Mouse (Mus musculus) embryonic facial prominence, embryonic 12.5 days (tissue): ENCODE results near the gene Slc44a5. TPM values are rescaled to one million over a fixed set of nuclear protein-coding genes. Genes with fewer than 3 reads are reported as not detected.

Source experiments
- ATAC-seq: fragments of 200-750 bp; cut with Nextera tagmentation; 2 replicates; pipeline ENCODE4 v1.8.0; 2017; ENCODE audit not compliant: insufficient number of reproducible peaks, insufficient read depth, low FRiP score, low TSS enrichment
- H3K27ac ChIP-seq: fragments of 300-500 bp; sonication (generic); 2 replicates; pipeline ENCODE4 v1.5.1; 2016; ENCODE audit warnings: mild to moderate bottlenecking
- H3K27me3 ChIP-seq: fragments of 300-500 bp; sonication (generic); 2 replicates; pipeline ENCODE4 v1.6.1; 2016; ENCODE audit warnings: mild to moderate bottlenecking, moderate library complexity
- H3K36me3 ChIP-seq: fragments of 300-500 bp; sonication (generic); 2 replicates; pipeline ENCODE4 v1.6.1; 2016; ENCODE audit warnings: mild to moderate bottlenecking
- H3K4me1 ChIP-seq: fragments of 300-500 bp; sonication (generic); 2 replicates; pipeline ENCODE4 v1.6.1; 2016
- H3K4me2 ChIP-seq: fragments of 300-500 bp; sonication (generic); replicated peaks from 2 replicates; pipeline ENCODE4 v1.6.1; 2016; ENCODE audit warnings: mild to moderate bottlenecking, moderate library complexity
- H3K4me3 ChIP-seq: fragments of 300-500 bp; sonication (generic); 2 replicates; pipeline ENCODE4 v1.5.1; 2016; ENCODE audit warnings: mild to moderate bottlenecking
- H3K9ac ChIP-seq: fragments of 300-500 bp; sonication (generic); 2 replicates; pipeline ENCODE4 v1.6.1; 2016; ENCODE audit warnings: mild to moderate bottlenecking, moderate library complexity
- H3K9me3 ChIP-seq: fragments of 300-500 bp; sonication (generic); 2 replicates; pipeline ENCODE4 v1.6.1; 2016; ENCODE audit warnings: mild to moderate bottlenecking, moderate library complexity
- WGBS: fragments of 180-500 bp; shearing (Covaris S2); methylation state at CpG from one replicate; pipeline ENCODE4 v1.1.7; 2016; 5-methylcytosine and 5-hydroxymethylcytosine counted together
- polyA plus RNA-seq: library from polyadenylated mRNA; unstranded; fragments of >200 nt; fragmentation: Nextera tagmentation; extraction: Ambion mirVana; gene quantifications from 2 replicates; pipeline ENCODE4 v1.2.1, GENCODE M21; 2016

Slc44a5 gene
- polyA plus RNA-seq, 1 experiment from 2014 or later: 2.1 TPM

GRCm38 (mm10) chr3:154174766-154175165 is 201.5 kb downstream of the Slc44a5 start:
- 87% methylated on average over 7 of the region's 7 CpGs for WGBS
- ATAC-seq: no peak
- Histone ChIP-seq H3K4me1 (peaks cover 9% of the 10 kb centered on the region; the same call in 1 of the 2 replicates), H3K9ac (no peak overlapping the region), H3K36me3 (no peaks in the 10 kb centered on the region), H3K27me3 (no peaks in the 10 kb centered on the region), H3K4me2 (no peak overlapping the region), H3K27ac (no peak overlapping the region), H3K4me3 (no peak overlapping the region), H3K9me3 (no peaks in the 10 kb centered on the region)

DNA sequence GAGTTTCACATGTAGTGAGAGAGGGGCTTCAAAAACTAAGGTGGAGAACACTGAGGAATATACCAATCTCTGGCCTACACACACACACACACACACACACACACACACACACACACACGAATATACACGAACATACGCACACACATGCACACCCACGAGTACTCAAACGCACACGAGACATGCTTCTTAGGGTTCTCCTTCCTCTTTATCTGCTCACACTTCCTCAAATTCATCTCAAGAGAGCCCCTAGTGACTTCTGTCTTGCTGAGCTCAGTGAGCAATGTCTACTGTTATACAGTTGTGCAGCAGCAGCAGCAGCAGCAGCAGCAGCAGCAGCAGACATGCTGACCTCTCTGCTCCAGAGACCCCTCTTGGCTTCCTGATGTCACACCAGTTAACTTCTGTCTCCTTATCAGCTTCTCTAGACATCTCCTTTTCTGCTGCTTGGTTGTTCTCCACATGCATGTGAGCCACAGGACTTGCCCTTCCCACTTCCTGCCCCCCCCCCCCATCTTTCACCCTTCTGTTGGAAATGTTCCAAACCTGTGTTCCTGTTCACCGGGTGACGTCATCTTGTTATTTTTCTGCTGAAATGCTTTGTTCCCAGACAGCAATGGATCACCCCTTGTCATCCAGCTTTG is 204.5 kb downstream of the Slc44a5 start:
- Histone ChIP-seq H3K4me1 (no peaks in the 10 kb centered on the region), H3K4me3 (no peak overlapping the region), H3K9me3 (no peaks in the 10 kb centered on the region), H3K27me3 (no peaks in the 10 kb centered on the region), H3K4me2 (no peak overlapping the region), H3K9ac (no peak overlapping the region), H3K36me3 (no peaks in the 10 kb centered on the region), H3K27ac (no peak overlapping the region)
- ATAC-seq: no peak
- 77% methylated on average over 8 of the region's 8 CpGs for WGBS

- H3K9me3 ChIP-seq: no peaks in the 10 kb centered on the region
- 93% methylated on average over 2 of the region's 3 CpGs for WGBS
- H3K27me3 ChIP-seq: no peaks in the 10 kb centered on the region
- no peak overlapping the region for H3K4me3 ChIP-seq
- no peaks in the 10 kb centered on the region for H3K36me3 ChIP-seq
- no peaks in the 10 kb centered on the region for H3K4me1 ChIP-seq
- no peak overlapping the region for H3K4me2 ChIP-seq
- ATAC-seq: no peak
- H3K27ac ChIP-seq: no peak overlapping the region
- H3K9ac ChIP-seq: no peak overlapping the region
Observed at GRCm38 (mm10) chr3:154179423-154179920, 206.2 kb downstream of the Slc44a5 start.

- no peaks in the 10 kb centered on the region for H3K9me3 ChIP-seq
- H3K4me1 ChIP-seq: 0 out of 2 replicates have a peak, but pooled peaks cover 10% of the 10 kb centered on the region
- no peaks in the 10 kb centered on the region for H3K36me3 ChIP-seq
- H3K4me2 ChIP-seq: no peak overlapping the region
- ATAC-seq: no peak
- 85% methylated on average over 7 of the region's 7 CpGs for WGBS
- H3K4me3 ChIP-seq: no peak overlapping the region
- no peaks in the 10 kb centered on the region for H3K27me3 ChIP-seq
- no peak overlapping the region for H3K9ac ChIP-seq
- no peak overlapping the region for H3K27ac ChIP-seq
Observed at GRCm38 (mm10) chr3:154182987-154183386, 209.8 kb downstream of the Slc44a5 start.

- Histone ChIP-seq H3K4me1 (0 out of 2 replicates have a peak, but pooled peaks cover 10% of the 10 kb centered on the region), H3K27ac (no peak overlapping the region), H3K27me3 (no peaks in the 10 kb centered on the region), H3K9ac (no peak overlapping the region), H3K4me3 (no peak overlapping the region), H3K36me3 (no peaks in the 10 kb centered on the region), H3K9me3 (no peaks in the 10 kb centered on the region), H3K4me2 (no peak overlapping the region)
- WGBS: 75% methylated on average over 9 of the region's 9 CpGs
- ATAC-seq: no peak
Observed at GRCm38 (mm10) chr3:154183957-154184356, 210.7 kb downstream of the Slc44a5 start.

- 41% methylated on average over 9 of the region's 9 CpGs for WGBS
- no peak for ATAC-seq
- H3K4me3 ChIP-seq: no peak overlapping the region
- H3K27ac ChIP-seq: no peak overlapping the region
- no peaks in the 10 kb centered on the region for H3K36me3 ChIP-seq
- no peak overlapping the region for H3K4me2 ChIP-seq
- H3K9ac ChIP-seq: no peak overlapping the region
- no peaks in the 10 kb centered on the region for H3K9me3 ChIP-seq
- peaks cover 25% of the 10 kb centered on the region for H3K4me1 ChIP-seq
- no peaks in the 10 kb centered on the region; the same call in 1 of the 2 replicates for H3K27me3 ChIP-seq
Observed at GRCm38 (mm10) chr3:154188668-154189067, 215.4 kb downstream of the Slc44a5 start.

DNA sequence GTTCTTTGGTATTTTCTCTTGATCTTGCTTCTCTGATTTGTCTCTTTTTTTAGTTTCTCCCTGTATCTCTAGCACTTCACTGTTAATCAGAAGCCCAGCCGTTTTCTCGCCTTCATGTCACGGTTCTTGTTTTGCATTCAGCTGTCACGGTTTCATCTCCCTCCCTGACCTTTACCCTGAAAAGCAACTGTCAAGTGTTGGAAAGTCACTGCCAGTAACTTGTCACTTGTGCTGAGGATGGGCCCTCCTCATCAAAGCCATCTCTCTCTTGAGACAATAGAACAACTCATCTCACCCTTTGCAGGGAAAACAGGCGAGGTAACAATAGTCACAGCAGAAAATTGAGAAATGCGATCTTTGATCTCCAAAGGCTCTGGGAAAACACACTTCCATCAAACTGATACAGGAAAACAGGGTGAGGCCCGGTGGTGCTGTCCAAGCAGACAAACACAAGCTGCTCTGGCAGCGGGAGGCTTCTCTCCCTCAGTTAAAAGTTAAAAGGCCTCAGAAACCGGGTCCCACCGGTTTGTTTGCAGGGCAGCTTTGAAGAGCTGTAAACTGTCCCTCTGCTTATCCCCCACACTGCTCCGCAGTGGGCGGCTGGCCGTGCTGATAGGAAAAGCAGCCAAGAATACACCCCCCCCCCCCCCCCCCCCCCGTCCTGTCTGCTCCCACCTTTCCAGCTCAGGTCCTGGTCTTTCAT is 219.2 kb downstream of the Slc44a5 start:
- Histone ChIP-seq H3K4me1 (peaks cover 27% of the 10 kb centered on the region), H3K9ac (no peak overlapping the region), H3K4me2 (no peak overlapping the region), H3K27me3 (no peaks in the 10 kb centered on the region; the same call in 1 of the 2 replicates), H3K9me3 (no peaks in the 10 kb centered on the region), H3K27ac (no peak overlapping the region), H3K36me3 (no peaks in the 10 kb centered on the region), H3K4me3 (no peak overlapping the region)
- no peak; the same call in 1 of the 2 replicates for ATAC-seq
- 10% methylated on average over 13 of the region's 14 CpGs for WGBS

DNA sequence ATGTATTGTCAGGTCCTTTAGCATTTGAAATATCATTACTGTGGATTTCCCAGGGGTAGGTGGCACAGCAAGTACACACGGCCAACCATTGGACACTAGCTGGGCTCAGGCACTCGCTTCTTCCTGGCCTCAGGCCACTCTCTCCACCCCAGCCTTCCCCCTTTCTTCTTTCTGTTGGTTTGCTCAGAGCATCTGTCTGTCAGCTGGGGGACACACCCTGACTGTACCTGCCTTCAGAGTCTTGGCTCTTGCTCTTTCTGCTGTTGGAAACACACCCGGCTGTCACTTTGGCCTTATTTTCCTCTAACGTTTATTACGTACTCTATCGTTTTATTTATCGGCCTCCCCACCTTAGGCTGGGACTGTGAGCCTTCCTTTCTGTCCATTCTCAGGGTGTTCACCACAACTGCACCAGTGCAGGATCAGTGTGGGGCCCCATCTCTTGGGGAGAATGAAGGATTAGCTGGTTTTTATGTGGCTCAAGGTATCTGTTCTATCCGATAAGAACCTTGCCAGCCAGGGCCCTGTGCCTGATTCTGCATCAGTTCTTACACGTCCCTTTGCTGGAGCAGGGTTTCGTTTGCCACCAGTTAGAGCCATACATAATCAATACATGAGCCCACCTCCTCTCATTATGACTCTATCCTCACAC is 220.1 kb downstream of the Slc44a5 start:
- Histone ChIP-seq H3K4me3 (no peak overlapping the region), H3K9ac (no peak overlapping the region), H3K27me3 (no peaks in the 10 kb centered on the region; the same call in 1 of the 2 replicates), H3K27ac (0 out of 2 replicates have a peak overlapping the region, but pooled peaks have one; percentile 17), H3K9me3 (no peaks in the 10 kb centered on the region), H3K36me3 (no peaks in the 10 kb centered on the region), H3K4me2 (no peak overlapping the region), H3K4me1 (peaks cover 23% of the 10 kb centered on the region)
- WGBS: 59% methylated on average over 10 of the region's 10 CpGs
- ATAC-seq: no peak

- Histone ChIP-seq H3K36me3 (no peaks in the 10 kb centered on the region), H3K27me3 (no peaks in the 10 kb centered on the region), H3K27ac (no peak overlapping the region), H3K9ac (no peak overlapping the region), H3K4me1 (no peaks in the 10 kb centered on the region), H3K4me3 (no peak overlapping the region), H3K9me3 (no peaks in the 10 kb centered on the region), H3K4me2 (no peak overlapping the region)
- no peak for ATAC-seq
- 75% methylated on average over 8 of the region's 8 CpGs for WGBS
Observed at GRCm38 (mm10) chr3:154200422-154200828, 227.2 kb downstream of the Slc44a5 start.

- WGBS: 88% methylated on average over 12 of the region's 12 CpGs
- no peak overlapping the region for H3K27ac ChIP-seq
- ATAC-seq: no peak
Observed at GRCm38 (mm10) chr3:154201796-154202195, 228.6 kb downstream of the Slc44a5 start.

DNA sequence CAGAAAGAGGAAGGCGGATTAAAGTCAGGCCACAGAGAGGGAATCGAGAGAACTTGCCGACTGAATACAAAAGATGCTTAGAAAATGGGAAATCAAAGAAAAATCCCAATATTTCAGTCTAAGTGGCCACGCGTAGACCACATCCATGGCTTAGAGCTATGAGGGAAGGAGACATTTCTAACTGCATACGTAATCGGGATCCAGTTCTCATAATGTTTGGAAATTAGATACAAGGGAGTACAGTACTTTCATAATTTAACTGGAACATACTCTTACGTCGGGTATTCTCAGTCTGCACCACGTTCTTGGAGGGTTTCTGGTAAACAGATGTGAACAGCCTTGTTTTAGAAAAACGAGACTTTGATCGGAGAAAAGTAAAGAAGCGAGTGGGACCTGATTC is 229.1 kb downstream of the Slc44a5 start:
- Histone ChIP-seq H3K4me3 (no peak overlapping the region), H3K36me3 (no peaks in the 10 kb centered on the region), H3K27ac (no peak overlapping the region), H3K9me3 (no peaks in the 10 kb centered on the region), H3K27me3 (no peaks in the 10 kb centered on the region), H3K4me1 (no peaks in the 10 kb centered on the region), H3K4me2 (no peak overlapping the region), H3K9ac (no peak overlapping the region)
- no peak for ATAC-seq
- 69% methylated on average over 13 of the region's 13 CpGs for WGBS

More at GRCm38 (mm10) chr3:154201796-154202195, 228.6 kb downstream of the Slc44a5 start:
- Histone ChIP-seq H3K4me3 (no peak overlapping the region), H3K9ac (no peak overlapping the region), H3K4me1 (no peaks in the 10 kb centered on the region), H3K9me3 (no peaks in the 10 kb centered on the region), H3K27me3 (no peaks in the 10 kb centered on the region), H3K36me3 (no peaks in the 10 kb centered on the region), H3K4me2 (no peak overlapping the region)
